Mouse (Mus musculus) frontal cortex, postnatal 14 days (tissue): ENCODE measurements around the gene Alox12.
A peak's percentile ranks its signal among the peaks of the same experiment; 100 is the strongest.

Experiments used
- DNase-seq, 2 experiments: peaks; one replicate each; pipeline ENCODE4 v3.0.0; 2022; ENCODE audit warnings: low spot score in 2 of 2

Alox12 gene

DNA sequence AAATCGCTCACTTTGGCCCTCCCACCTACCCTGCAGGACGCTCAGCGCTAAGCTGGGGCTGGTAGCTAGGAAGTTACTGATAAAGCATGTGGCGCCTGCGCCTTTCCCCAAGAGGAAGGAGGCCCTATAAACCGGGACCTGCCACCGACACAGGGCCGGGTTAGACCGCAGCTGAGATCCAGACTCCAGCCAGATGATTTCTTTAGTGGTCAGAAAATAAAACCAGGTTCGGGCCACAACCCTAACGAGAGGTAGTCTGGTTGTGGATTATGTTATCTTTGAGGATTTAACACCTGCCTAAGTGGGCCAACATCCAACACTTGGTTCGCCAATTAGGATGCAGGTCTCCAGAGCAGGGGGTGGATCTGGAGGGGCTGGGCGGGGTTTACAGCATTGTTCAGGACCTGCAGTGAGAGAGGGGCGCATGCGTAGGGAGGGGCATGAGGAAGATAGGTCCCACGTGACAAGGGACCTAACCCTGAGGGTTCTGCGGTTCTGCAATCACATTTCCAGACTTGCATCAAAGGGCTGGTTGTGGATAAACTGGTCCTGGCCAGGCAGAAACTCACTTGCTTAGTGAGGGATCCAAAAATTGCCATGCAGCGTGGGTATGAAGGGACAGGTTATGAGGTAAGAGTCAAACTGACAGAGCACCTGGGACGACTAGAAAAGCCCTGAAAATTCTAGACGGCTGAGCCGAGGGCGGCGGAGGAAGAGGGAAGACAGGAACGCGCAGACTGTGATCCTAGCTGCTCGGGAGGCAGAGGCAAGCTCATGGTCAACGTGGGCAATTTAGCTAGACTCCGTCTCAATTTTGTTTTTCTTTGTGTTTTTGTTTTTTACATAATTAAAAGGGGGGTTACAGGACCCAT is 34.2 kb downstream of the Alox12 start, which contains the start of gene Slc16a13:
Slc16a13 (minus strand) TSS at position 334 of the 872 bp plus-strand sequence.
- peak; percentile 90 to 93 for DNase-seq

DNA sequence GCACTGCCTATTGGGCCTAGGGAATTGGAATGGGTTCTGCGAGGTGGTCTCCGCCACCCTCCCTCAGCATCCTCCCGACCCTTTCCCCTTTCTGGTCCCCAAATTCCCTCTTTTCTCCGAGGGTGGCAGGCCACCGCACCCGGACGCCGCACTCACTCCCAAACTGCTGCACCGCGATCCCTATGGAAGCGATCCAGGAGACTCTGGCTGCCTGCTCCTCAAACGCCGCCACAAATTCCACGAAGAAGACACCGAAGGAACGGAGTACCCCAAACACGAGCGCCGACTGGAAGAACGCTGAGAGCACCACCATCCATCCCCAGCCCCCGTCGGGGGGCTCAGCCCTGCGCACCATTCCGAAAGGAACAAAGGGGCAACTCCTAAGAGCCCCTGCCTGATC is 34.8 kb downstream of the Alox12 start:
- peak in 1 of 2 experiments; percentile 29 for DNase-seq

DNA sequence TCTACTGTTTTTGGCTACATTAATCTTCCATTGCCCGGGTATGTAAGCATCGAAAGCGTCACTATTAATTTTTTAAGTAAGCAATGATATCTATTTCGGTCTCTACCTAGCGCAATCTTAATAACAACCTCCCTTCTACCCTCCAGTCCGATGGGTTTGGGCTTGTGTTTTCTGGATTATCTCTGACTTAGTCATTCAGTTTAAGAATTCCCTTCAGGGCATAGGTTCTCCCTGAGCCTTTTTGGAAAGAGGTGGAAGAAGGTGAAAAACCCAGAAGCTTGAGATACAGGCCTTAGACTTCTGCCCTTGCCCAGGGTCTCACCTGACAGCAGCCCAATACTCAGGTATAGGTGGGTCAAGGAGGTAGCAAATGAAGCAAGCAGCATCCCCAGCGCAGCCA is 35.3 kb downstream of the Alox12 start:
- no peak for DNase-seq

DNA sequence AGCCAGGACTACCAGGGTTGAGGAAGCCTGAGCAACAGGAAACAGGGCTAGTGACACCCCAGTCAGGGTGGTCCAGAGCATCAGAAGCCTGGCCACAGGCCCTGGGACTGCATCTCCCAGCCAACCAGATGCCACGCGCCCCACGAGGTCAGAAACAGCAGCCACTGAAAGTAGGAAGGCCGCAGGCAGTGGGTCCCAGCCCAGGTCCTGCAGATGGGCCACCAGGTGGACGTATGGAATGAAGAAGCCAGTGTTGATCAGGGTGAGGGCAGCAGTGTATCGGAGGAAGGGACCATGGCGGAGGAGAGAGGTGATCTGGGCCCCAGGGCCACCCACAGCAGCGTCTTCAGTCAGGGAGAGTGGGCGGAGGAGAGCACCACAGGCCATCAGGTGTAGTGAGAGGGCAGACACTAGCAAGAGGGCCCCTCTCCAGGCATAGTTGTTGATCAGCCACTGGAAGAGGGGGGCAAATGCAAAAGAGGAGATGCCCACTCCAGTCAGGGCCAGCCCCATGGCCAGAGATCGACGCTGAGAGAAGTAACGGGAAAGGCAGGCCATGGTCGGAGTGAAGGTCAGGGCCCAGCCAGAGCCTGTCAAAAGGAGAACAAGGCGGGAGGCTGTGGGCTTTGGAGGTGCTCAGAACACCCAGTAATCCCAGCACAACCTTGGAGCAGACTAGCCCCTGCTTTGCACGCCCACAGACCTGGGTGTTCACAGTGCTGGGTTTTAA is 36.2 kb downstream of the Alox12 start:
- DNase-seq = no peak

DNA sequence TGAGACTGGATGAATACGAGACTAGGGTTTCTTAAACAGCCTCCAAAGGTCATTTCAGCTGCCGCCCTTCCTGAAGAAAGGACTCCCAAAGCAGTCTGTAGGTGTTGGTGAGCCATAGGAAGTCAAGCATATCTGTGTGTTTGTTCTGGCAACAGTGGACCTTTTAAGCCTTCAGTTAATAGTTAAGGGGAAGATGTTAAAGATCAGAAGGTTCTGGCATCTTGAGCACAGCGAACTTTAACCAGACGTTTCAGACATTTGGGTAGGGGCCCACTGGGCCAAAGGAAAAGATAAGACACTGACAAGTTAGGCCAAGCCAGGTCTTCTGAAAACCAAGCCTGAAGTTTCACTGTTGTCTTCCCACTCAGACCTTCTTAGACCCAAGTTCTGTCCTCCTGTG is 37.1 kb downstream of the Alox12 start:
- no peak for DNase-seq

DNA sequence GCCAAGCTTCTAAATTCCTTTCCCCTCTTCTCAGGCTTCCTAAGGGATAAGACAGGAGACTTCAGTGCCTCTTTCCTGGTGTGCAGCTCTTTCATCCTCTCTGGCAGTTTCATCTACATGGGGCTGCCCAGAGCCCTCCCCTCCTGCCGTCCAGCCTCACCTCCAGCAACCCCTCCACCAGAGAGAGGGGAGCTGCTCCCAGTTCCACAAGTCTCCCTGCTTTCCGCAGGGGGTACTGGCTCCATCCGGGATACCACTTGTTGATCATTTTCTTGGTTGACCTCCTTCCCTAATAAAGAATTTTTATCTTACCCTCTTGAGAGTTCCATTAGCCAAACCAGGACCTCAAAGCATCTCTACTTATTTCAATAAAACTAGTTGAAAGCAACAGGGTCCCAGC is 39.0 kb downstream of the Alox12 start:
- no peak for DNase-seq

DNA sequence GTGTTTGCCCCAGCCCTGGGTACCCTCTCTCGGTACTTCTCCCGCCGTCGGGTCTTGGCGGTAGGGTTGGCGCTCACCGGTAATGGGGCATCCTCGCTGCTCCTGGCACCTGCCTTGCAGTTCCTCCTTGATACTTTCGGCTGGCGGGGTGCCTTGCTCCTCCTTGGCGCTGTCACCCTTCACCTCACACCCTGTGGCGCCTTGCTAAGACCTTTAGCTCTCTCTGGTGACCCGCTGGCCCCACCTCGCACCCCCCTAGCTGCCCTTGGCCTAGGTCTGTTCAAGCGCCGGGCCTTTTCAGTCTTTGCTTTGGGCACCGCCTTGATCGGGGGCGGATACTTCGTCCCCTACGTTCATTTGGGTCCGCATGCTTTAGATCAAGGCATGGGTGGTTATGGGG is 39.9 kb downstream of the Alox12 start:
- no peak for DNase-seq

DNA sequence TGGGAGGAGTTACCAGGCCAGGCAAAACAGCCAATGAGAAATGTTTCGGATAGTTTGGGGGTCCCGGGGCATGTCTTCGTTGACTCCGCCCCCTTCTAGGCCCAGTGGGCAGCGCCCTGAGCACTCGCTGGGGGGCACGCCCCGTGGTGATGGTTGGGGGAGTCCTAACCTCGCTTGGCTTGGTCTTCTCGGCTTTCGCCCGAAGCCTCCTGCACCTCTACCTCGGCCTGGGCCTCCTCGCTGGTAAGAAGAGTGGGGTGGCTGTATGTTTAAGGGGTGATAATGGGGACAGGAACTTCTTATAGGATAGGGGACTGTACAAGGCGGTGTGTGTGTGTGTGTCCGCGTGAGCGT is 40.3 kb downstream of the Alox12 start:
- no peak for DNase-seq

DNA sequence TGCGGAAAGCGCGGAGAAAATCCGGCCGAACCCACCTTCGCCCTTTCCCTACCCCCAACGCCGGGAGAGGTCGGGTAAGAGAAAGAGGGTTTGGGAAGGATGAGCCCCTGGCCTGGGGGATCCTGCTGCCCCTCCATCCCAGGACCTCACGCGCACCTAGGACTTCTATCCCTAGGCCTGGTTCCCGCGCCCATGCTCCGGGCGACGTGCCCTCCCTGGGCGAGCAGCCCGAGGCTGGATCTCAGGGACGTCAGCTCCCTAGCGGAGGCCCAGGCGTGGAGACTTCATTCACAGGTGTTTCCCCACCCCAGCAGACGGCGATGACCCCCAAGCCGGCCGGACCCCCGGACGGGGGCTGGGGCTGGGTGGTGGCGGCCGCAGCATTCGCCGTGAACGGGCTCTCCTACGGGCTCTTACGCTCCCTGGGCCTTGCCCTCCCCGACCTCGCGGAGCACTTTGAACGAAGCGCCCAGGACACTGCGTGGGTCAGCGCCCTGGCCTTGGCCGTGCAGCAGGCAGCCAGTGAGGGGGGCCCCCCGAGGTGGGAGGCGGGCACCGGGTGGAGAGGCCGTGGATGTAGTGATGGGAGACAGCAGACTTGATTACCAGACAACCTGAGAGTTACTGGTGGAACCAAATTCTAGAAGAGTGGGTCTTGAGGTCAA is 40.8 kb downstream of the Alox12 start:
- no peak for DNase-seq

DNA sequence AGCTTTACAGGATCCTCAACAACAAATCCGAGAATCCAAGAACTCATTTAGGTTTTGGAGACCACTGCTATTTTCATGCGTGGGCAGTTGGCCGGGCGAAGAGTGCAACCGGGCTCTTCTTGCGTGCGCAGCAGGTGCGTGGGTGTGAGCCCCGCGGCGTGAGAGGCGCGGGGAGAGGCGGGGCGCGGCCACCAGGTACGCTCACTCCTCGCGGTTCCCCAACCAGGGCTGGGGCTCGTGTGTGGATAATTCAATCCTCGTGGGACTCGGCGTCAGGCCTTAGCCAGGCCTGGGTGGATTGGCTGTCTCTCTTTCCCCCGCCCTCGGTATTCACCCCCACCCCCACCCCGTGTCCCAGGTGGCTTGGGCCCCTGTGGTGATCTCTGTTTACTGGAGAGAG is 41.4 kb downstream of the Alox12 start:
- DNase-seq = no peak

DNA sequence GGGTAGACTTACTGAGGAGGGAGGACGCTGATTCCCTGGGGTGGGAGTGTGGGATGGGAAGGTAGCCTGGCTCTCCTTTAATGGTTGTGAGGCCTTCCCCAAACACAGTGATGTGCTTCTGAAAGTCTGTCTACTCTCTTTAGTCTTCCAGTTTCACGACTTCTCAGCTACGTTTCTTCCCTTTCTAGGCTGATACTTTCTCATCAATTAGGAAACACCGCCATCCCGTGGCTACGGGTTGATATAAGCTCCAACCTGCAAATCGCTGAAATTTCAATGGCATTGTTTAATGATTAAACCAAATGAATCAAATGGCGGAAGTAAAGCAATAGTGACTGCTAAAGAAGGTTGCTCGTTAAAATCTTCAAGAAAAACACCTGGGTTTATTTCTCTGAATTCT is 42.3 kb downstream of the Alox12 start:
- peak in 1 of 2 experiments; percentile 64 for DNase-seq

DNA sequence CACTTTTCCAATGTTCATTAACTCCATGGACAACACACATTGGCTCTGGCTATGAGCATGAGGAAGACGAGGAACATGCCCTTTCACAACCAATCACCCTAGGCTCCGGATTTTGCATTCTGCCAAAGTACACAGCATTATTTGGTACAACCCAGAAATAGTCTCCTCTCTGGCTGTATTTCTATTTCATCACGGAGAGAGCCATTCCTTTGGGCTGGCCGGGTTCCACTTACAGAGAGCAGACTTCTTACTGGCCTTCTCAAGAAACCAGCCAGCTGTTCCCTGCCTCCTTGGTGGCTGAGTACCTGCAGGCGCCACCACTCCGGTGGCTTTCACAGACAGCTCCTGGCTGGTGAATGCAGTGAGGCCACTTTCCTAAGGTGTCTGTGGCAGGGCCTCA is 42.7 kb downstream of the Alox12 start, which contains the start of gene Slc16a11:
Slc16a11 (plus strand) TSS at position 330 of the 400 bp plus-strand sequence.
- no peak for DNase-seq

DNA sequence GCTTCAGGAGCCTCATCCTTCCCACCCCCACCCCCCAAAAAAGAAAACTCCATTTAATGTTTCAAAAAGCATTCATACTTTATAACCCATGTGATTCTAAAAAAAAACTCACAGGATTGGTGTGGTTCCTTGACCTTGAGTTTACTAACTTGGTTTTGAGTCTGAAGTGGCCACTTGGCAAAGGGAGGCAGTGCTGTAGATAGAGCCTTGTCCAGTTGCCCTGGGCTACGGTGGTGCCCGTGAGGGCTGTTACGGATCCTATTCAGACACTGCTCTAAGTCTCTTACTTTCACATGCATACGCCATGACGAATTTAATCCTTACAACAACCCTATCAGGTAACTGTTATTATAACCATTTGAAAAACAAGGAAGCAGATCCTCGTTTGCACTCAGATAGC is 43.2 kb downstream of the Alox12 start:
- no peak for DNase-seq

DNA sequence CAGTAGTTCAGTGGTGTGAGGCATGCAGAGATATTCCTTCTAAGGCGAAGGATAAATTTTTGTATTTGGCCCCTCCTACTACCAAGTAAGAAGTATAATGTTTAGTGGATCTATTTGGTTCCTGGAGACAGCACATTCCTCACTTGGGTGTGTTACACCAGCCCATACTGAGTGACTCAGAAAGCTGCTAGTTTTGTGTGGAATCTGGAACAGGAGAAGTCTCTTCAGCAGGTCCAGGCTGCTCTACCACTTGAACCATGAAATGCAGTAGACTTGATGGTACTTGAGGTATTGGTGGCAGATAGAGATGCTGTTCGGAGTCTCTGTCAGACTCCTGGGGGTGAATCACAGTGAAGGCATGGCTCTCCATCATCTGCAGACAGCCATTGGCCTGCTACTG is 44.5 kb downstream of the Alox12 start:
- no peak for DNase-seq

DNA sequence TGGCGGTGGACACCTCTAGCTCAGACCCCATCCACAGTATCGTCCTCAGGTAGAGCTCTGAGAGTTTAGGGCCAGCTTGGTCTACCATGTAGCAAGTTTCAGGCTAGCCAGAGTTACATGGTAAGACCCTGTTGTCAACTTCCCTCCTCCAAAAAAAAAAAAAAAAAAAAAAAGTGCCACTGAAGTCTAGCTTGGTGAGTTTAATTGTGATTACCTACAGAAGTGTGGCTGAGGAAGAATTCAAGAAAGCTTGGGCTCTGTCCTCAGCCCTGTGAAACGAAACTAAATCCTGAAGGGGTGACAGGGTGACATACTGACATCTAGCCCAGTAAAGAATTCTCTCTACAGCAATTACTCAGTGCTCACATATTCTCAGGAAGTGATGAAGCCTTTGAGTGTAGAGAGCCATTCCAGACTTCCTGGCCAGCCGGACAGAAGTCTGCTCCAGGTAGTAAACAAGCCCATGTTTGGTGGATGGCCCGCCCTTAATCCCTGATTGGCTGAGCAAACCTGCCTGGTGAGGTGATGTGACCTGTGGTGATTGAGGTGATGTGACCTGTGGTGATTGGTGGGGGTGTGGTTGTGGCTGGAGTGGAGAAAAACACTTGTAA is 46.3 kb downstream of the Alox12 start:
- no peak for DNase-seq

DNA sequence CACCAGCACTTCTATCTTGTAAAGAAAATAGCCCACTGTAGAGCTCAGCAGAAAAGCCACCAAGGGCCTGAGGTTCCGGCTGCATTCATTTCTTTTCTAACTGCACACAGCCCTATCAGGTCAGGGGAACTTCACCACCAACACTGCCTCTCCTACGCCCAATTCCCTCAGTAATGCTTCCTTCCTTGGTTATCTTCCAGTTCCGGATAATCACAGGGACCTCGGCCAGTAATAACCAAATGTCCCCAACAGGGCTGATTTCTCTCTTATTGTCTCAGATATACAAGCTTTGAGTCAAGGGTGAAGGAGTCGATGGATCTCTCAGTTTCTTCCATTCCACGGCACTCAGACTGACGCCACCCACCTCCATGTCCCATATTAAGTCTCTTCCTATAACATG is 47.9 kb downstream of the Alox12 start:
- DNase-seq = no peak

DNA sequence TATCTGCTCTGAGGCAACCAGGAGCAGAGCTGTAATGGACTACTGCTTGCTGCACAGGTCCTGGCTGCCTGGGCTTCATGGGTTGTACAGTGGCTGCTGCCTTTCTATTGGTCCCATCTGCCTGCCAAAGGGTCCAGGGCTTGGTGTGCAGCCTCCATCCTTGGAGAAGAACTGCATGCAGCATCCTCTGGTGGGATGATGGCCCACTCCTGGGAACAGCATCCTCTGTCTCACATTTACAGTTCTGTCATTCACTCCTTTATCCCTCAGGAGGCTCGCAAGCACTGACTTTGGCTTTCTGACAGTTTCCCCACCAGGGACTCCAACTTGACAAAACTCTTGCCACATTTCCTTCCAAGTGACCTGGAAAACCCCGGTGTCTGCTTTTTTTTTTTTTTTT is 48.4 kb downstream of the Alox12 start:
- DNase-seq = no peak

DNA sequence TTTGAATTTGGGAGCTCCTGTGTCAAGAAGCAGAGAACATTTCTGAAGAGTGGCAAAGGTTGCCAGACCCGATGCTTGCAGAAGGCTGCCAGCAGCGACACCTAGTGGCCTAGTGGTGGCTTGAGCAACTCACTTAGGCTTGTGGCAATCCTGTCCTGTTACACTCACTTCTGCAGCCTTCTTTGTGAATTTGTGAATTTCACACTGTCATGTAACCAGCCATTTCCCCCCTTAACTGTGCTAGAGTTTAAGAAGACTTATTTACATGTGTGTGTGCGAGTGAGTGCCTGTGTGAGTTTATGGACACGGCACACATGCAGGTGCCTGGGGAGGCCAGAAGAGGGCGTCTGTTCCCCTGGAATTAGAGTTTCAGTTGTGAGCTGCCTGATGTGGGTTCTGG is 53.5 kb downstream of the Alox12 start:
- peak; percentile 39 to 75 for DNase-seq

DNA sequence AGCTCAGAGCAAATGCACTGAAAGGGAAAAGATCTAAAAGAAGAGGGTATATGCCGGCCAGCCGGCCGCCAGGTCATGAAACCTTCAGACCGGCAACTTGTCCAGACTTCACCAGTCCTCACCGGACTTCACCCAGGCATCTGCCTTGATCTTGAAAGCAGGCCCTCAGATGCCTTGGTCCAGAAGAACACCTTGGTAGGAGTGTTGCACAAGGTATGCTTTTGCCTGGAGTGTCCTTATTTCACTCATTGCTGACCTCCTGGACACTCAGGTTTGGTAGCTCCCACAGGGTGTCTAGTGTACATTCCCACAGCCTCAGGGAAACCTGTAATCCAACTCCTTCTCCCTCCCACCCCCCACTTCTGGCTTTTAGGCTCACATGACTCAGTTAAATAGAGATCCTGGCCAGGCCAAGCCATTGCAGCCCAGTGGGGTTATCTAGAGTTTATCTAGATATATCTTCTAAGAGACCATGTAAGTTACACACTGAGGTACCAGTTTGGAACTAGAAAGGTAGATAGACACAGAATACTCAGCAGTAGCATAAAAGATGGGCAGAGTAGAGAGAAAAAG is 55.0 kb downstream of the Alox12 start:
- DNase-seq = no peak

DNA sequence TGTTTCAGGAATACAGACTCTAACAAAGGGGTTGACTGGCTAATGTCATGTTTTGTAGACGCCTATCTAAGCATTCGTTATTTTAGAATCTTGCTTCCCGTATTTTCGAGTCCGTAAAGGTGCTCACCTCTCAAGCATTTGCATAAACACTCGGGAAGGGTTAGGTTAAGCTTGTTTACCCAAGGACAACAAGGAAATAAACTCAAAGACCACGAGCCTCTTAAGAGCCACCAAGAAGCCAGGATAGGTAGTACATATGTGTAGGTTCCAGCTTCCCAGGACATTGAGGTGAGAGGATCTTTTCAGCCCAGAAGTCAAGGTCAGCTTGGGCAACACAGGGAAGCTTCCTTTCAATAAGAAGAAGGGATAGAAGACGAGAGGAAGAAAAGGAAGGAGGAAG is 56.0 kb downstream of the Alox12 start:
- DNase-seq = no peak

DNA sequence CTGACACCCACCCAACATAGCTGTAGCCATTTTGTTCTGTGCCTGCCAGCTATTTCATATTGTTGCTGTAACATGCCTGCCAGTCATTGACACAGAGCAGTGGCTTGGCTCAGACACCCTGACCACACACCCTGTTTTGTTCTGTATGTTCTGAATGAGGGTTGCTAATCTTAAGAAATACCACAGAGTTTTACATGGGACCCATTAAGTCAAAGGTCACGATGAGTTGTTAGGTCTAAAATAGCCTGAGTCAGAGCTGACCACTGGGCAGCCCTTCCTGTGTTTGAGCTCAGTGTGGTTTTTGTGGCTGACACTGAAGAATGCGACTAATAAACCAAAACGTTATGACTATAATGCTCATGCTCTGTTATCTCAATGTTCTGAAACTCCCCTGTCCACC is 56.8 kb downstream of the Alox12 start:
- no peak for DNase-seq
